Mouse (Mus musculus) small intestine, adult 2 months (tissue): ENCODE measurements around the gene Mxd4. TPM values are rescaled to one million over a fixed set of nuclear protein-coding genes. Genes with fewer than 3 reads are reported as not detected.
A peak's percentile ranks its signal among the peaks of the same experiment; 100 is the strongest.

ENCODE experiments used
- H3K27ac ChIP-seq: fragments of 200-500 bp; 2 replicates; pipeline ENCODE4 v1.5.1; 2012; ENCODE audit warnings: low read depth, low read length, control low read depth, inconsistent platforms; ENCODE audit not compliant: insufficient read depth
- H3K27me3 ChIP-seq: fragments of 200-500 bp; 2 replicates; pipeline ENCODE4 v1.6.1; 2012; ENCODE audit warnings: mild to moderate bottlenecking, moderate library complexity, low read length, inconsistent platforms; ENCODE audit not compliant: control insufficient read depth, insufficient read depth
- H3K36me3 ChIP-seq: fragments of 200-500 bp; 2 replicates; pipeline ENCODE4 v1.6.1; 2012; ENCODE audit warnings: mild to moderate bottlenecking, low read length, control low read depth, inconsistent platforms; ENCODE audit not compliant: control insufficient read depth, insufficient read depth
- H3K4me1 ChIP-seq: fragments of 200-500 bp; 2 replicates; pipeline ENCODE4 v1.6.1; 2012; ENCODE audit warnings: low read length, inconsistent platforms, mixed read lengths; ENCODE audit not compliant: control insufficient read depth, insufficient read depth, insufficient read length
- H3K4me3 ChIP-seq: fragments of 200-500 bp; 2 replicates; pipeline ENCODE4 v1.5.1; 2012; ENCODE audit warnings: low read depth, mild to moderate bottlenecking, control low read depth, inconsistent platforms, low read length, moderate library complexity
- CTCF ChIP-seq: fragments of 200-500 bp; IDR thresholded peaks from 2 replicates; pipeline ENCODE4 v1.5.1; 2012; ENCODE audit warnings: low read depth, mild to moderate bottlenecking, control low read depth, inconsistent platforms, low read length, moderate library complexity, mixed read lengths; ENCODE audit not compliant: insufficient replicate concordance, insufficient read length; ENCODE audit errors: extremely low read depth
- POLR2A ChIP-seq: fragments of 200-500 bp; IDR thresholded peaks from 2 replicates; pipeline ENCODE4 v1.6.1; 2012; ENCODE audit warnings: low read depth, mild to moderate bottlenecking, control low read depth, inconsistent platforms, low read length, moderate library complexity
- WGBS: fragments of 180-500 bp; shearing (Covaris S2); methylation state at CpG from one replicate; pipeline ENCODE4 v1.1.7; 2018; 5-methylcytosine and 5-hydroxymethylcytosine counted together
- polyA plus RNA-seq: library from polyadenylated mRNA; depleted of rRNA; stranded (reverse); fragments of >200 nt; gene quantifications from 2 replicates; pipeline ENCODE4 v1.2.3, GENCODE M21; 2012

The Mxd4 gene
- polyA plus RNA-seq, 1 experiment, result 154 TPM

- TF ChIP-seq POLR2A (no peak), CTCF (no peak)
- H3K27me3 ChIP-seq, result no peaks in the 10 kb centered on the region
- no peak overlapping the region for H3K27ac ChIP-seq
- H3K4me3 ChIP-seq, result no peak overlapping the region
- WGBS, result 58% methylated on average over 7 of the region's 7 CpGs
- no peaks in the 10 kb centered on the region for H3K4me1 ChIP-seq
- H3K36me3 ChIP-seq, result no peaks in the 10 kb centered on the region
Measured at GRCm38 (mm10) chr5:34216025-34216424, 28.5 kb upstream of the Mxd4 start.

- Histone ChIP-seq H3K27ac (no peak overlapping the region), H3K4me3 (no peak overlapping the region), H3K27me3 (no peaks in the 10 kb centered on the region), H3K36me3 (no peaks in the 10 kb centered on the region), H3K4me1 (no peaks in the 10 kb centered on the region)
- 73% methylated on average over 8 of the region's 8 CpGs for WGBS
- TF ChIP-seq POLR2A (no peak), CTCF (no peak)
Measured at GRCm38 (mm10) chr5:34213659-34214058, 26.1 kb upstream of the Mxd4 start.

GRCm38 (mm10) chr5:34210279-34210678, 22.8 kb upstream of the Mxd4 start:
- no peak overlapping the region for H3K27ac ChIP-seq
- H3K4me3 ChIP-seq, result no peak overlapping the region
- H3K36me3 ChIP-seq, result no peaks in the 10 kb centered on the region
- 6% methylated on average over 1 of the region's 1 CpGs for WGBS
- no peaks in the 10 kb centered on the region for H3K4me1 ChIP-seq
- no peaks in the 10 kb centered on the region for H3K27me3 ChIP-seq
- TF ChIP-seq POLR2A, result no peak
- TF ChIP-seq CTCF, result peak; percentile 92; the same call in 1 of the 2 replicates

- Histone ChIP-seq H3K4me1 (no peaks in the 10 kb centered on the region), H3K27me3 (no peaks in the 10 kb centered on the region), H3K36me3 (no peaks in the 10 kb centered on the region), H3K27ac (no peak overlapping the region), H3K4me3 (no peak overlapping the region)
- 40% methylated on average over 3 of the region's 3 CpGs for WGBS
- TF ChIP-seq POLR2A, result no peak
Measured at GRCm38 (mm10) chr5:34207503-34207902, 20.0 kb upstream of the Mxd4 start.

- no peaks in the 10 kb centered on the region for H3K4me1 ChIP-seq
- no peak for TF ChIP-seq POLR2A
- no peak for TF ChIP-seq CTCF
- 59% methylated on average over 2 of the region's 2 CpGs for WGBS
- no peak overlapping the region for H3K4me3 ChIP-seq
- H3K27ac ChIP-seq, result no peak overlapping the region
- no peaks in the 10 kb centered on the region for H3K27me3 ChIP-seq
- no peaks in the 10 kb centered on the region for H3K36me3 ChIP-seq
Measured at GRCm38 (mm10) chr5:34205788-34206187, 18.3 kb upstream of the Mxd4 start.

- no peak overlapping the region for H3K4me3 ChIP-seq
- TF ChIP-seq CTCF (no peak), POLR2A (no peak)
- no peaks in the 10 kb centered on the region for H3K4me1 ChIP-seq
- no peak overlapping the region for H3K27ac ChIP-seq
- 84% methylated on average over 2 of the region's 2 CpGs for WGBS
- H3K36me3 ChIP-seq, result no peaks in the 10 kb centered on the region
- H3K27me3 ChIP-seq, result no peaks in the 10 kb centered on the region
Measured at GRCm38 (mm10) chr5:34204911-34205310, 17.4 kb upstream of the Mxd4 start.

- TF ChIP-seq CTCF, result no peak
- TF ChIP-seq POLR2A, result no peak
- 40% methylated on average over 4 of the region's 4 CpGs for WGBS
Measured at GRCm38 (mm10) chr5:34202006-34202405, 14.5 kb upstream of the Mxd4 start.

GRCm38 (mm10) chr5:34201396-34201795, 13.9 kb upstream of the Mxd4 start:
- no peak overlapping the region for H3K27ac ChIP-seq
- no peaks in the 10 kb centered on the region; the same call in 1 of the 2 replicates for H3K27me3 ChIP-seq
- WGBS, result 55% methylated on average over 2 of the region's 2 CpGs
- TF ChIP-seq CTCF (no peak), POLR2A (no peak)
- no peaks in the 10 kb centered on the region for H3K36me3 ChIP-seq
- no peaks in the 10 kb centered on the region for H3K4me1 ChIP-seq
- no peak overlapping the region for H3K4me3 ChIP-seq

More at GRCm38 (mm10) chr5:34202006-34202405, 14.5 kb upstream of the Mxd4 start:
- no peaks in the 10 kb centered on the region for H3K4me1 ChIP-seq
- H3K4me3 ChIP-seq, result no peak overlapping the region
- no peaks in the 10 kb centered on the region for H3K36me3 ChIP-seq
- no peaks in the 10 kb centered on the region; the same call in 1 of the 2 replicates for H3K27me3 ChIP-seq
- no peak overlapping the region for H3K27ac ChIP-seq
